Mouse (Mus musculus) embryonic stem cell, embryonic (primary cell): ENCODE measurements around the gene Pa2g4.

ENCODE experiments used
- CTCF ChIA-PET, 4 experiments: fragments of 300-600 bp in 2 of 4; fragments of 350-600 bp in 2 of 4; sonication (Branson Sonifier 250); formaldehyde crosslinking; loops; one replicate each; lab custom pipeline; 2022; ENCODE audit warnings: inconsistent platforms in 2 of 4; lab: Charles Lee
- POLR2A ChIA-PET, 4 experiments: fragments of 300-600 bp in 2 of 4; fragments of 350-600 bp in 2 of 4; sonication (Branson Sonifier 250); formaldehyde crosslinking; loops; one replicate each; lab custom pipeline; 2022; ENCODE audit warnings: antibody characterized with exemption in 4 of 4, inconsistent platforms in 1 of 4; lab: Charles Lee

Pa2g4 gene

GRCm38 (mm10) chr10:128555567-128555966 is 10.2 kb downstream of the Pa2g4 start:
- POLR2A ChIA-PET: interaction anchor here in 3 of 4 experiments (0.6 to 12.1 kb wide), 16 partner anchors 8 to 139 kb away, joined by 3 to 250 read pairs (median 4); partner anchors contain the start of genes Pa2g4 (in 3 of the 3), Zc3h10 (in 3 of the 3), Esyt1 (in 2 of the 3) and Myl6b (in 1 of the 3)
- CTCF ChIA-PET: interaction anchor here in 2 of 4 experiments (0.6 to 1.4 kb wide), 4 partner anchors 35 to 888 kb away, joined by 3 to 4 read pairs (median 3); no protein-coding TSS in a partner anchor

DNA sequence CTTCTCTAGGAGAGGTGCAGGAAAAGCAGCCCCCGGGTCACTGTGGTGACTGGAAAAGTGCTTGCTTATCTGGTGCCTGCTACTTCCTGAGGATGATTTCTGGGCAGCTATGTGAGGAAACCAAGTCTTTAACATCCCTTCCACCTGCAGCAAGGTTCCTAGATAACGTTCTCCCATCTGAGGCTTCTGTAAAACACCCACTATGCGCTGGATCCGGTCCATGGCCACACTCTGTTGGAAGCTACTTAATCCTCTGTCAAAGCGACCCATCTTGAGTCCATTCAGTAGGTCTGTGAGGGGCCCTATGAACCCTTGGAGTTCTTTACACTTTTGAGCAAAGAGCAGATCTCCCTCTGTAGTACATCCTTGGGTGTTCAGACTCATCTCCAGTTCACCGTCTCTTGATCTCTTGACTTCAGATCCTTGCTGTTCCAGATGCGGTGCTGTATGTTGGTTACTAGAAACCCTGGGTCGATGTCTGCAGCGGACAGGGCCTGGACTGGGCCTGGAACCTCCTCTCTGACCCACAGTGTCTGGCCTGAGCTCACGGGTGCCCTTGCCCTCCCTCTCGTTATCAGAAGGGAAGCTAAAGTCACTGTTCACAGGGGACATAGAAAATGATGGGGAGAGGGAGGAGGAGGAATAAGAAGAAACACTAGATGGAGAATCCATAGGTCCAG is 15.5 kb downstream of the Pa2g4 start:
- POLR2A ChIA-PET: interaction anchor here in 3 of 4 experiments (0.6 to 3.0 kb wide), 31 partner anchors 8 to 1336 kb away, joined by 3 to 46 read pairs (median 4); partner anchors contain the start of genes Pa2g4 (in 3 of the 3), Esyt1 (in 2 of the 3), Nabp2 (in 2 of the 3) and Rnf41 (in 2 of the 3)
- CTCF ChIA-PET: interaction anchor here in 2 of 4 experiments (0.6 to 1.4 kb wide), 3 partner anchors 40 to 943 kb away, joined by 3 to 5 read pairs (median 4); partner anchors contain the start of gene Erbb3 (in 1 of the 2)

DNA sequence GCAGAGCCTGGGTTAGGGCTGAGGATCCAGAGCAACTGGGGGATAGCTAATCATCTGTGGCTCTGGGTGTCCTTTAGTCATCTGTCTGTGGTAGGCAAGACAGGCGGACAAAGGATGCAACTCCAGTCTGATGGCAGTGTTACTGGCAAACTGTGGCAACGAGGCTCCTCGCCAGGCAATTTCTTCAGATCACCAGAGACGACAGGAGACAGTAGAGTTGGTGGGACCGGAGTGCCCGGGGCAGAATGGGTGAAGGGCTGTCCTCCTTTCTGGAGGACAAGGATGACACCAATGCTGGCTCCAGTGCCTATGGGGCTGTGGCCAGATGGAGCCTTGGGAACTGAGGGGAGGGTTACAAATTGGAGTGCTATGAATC is 16.1 kb downstream of the Pa2g4 start:
- CTCF ChIA-PET: interaction anchor here in 1 of 4 experiments (0.7 to 1.4 kb wide), 2 partner anchors 40 to 942 kb away, joined by 3 to 5 read pairs; partner anchors contain the start of gene Erbb3
- POLR2A ChIA-PET: interaction anchor here in 3 of 4 experiments (0.6 to 3.0 kb wide), 30 partner anchors 9 to 1335 kb away, joined by 3 to 46 read pairs (median 4); partner anchors contain the start of genes Pa2g4 (in 3 of the 3), Esyt1 (in 2 of the 3), Nabp2 (in 2 of the 3) and Rnf41 (in 2 of the 3)

- ChIA-PET POLR2A (interaction anchor here in 3 of 4 experiments (0.5 to 5.3 kb wide), 77 partner anchors 8 to 514 kb away, joined by 3 to 250 read pairs (median 8); partner anchors contain the start of genes Esyt1 (in 3 of the 3), Myl6 (in 3 of the 3), Nabp2 (in 3 of the 3) and Pa2g4 (in 3 of the 3)), CTCF (interaction anchor here in 1 of 4 experiments (0.7 to 2.1 kb wide), 2 partner anchors 24 to 942 kb away, joined by 3 to 14 read pairs; partner anchors contain the start of gene Esyt1)
Measured at GRCm38 (mm10) chr10:128548947-128549681, 16.7 kb downstream of the Pa2g4 start, which contains the start of gene Rpl41. Gene Rpl41 (minus strand): TSS chr10:128549305.

DNA sequence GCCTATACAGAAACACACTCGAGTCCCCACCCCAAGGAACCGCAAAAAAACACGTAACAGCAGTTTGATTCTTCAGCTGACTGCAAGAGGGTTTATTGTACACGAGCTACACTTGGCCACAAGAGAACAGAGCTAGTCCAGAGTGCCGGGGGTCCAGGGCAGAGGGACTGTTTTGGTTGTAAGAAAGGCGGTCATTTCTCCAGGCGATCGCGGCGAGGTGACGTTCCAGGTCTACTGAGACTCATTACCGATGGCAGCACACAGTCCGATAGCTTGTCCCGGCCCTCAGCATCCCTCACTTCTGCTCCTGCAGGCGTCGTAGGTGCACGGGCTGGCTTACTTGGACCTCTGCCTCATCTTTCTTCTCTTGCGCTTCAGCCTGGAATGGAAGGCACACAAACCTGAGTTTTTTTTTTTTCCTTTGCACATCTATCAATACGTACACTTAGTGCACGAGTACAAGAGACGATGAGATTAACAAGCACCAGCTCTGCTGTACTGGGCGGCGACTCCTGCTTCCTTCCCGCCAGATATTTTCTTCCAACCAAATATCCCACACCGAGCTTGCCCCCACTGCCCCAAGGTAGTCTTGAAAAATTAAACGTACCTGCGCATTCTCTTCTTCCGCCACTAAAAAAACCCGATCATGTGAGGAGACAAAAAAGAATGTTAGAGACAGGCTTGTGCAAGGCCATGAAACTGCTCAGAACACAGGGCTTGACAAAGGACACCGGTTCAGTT is 17.6 kb downstream of the Pa2g4 start:
- CTCF ChIA-PET: interaction anchor here in 3 of 4 experiments (0.7 to 2.8 kb wide), 19 partner anchors 8 to 365 kb away, joined by 3 to 18 read pairs (median 5); partner anchors contain the start of genes Esyt1 (in 3 of the 3), Coq10a (in 1 of the 3), Myl6 (in 1 of the 3) and Nabp2 (in 1 of the 3)
- POLR2A ChIA-PET: interaction anchor here (0.5 to 5.3 kb wide), 180 partner anchors 8 to 1259 kb away, joined by 3 to 250 read pairs (median 5); partner anchors contain the start of genes Esyt1 (in 4 of the 4), Myl6b (in 4 of the 4), Cnpy2 (in 3 of the 4) and Coq10a (in 3 of the 4)

- POLR2A ChIA-PET: interaction anchor here (0.6 to 5.3 kb wide), 211 partner anchors 8 to 1258 kb away, joined by 3 to 250 read pairs (median 5); partner anchors contain the start of genes Esyt1 (in 4 of the 4), Myl6b (in 4 of the 4), Pa2g4 (in 4 of the 4) and Cnpy2 (in 3 of the 4)
- CTCF ChIA-PET: interaction anchor here in 3 of 4 experiments (0.5 to 2.8 kb wide), 22 partner anchors 9 to 366 kb away, joined by 3 to 18 read pairs (median 5); partner anchors contain the start of genes Esyt1 (in 3 of the 3), Coq10a (in 1 of the 3), Myl6 (in 1 of the 3) and Nabp2 (in 1 of the 3)
Measured at GRCm38 (mm10) chr10:128547361-128548032, 18.3 kb downstream of the Pa2g4 start, which contains the start of gene Zc3h10. Gene Zc3h10 (minus strand): TSS chr10:128547774.

DNA sequence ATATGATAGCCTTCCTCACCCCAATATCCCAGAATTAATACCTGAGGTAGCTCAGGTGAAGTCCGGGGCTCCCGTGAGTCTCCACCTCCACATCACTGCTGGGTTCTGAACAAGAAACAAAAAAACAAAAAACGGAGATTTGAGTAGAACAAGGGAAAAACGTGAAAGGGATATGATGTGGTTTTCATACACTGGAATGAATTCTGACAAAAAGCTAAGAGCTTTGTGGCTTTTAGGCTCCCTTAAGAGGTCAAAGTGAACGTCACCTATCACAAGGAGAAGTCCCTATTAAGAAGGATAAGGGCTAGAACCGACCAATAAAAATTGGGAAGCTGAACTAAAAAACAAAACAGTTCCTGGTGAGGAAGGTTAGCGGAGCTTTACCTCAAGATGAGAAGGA is 19.0 kb downstream of the Pa2g4 start:
- CTCF ChIA-PET: interaction anchor here in 3 of 4 experiments (0.9 to 2.8 kb wide), 20 partner anchors 10 to 366 kb away, joined by 3 to 18 read pairs (median 5); partner anchors contain the start of genes Esyt1 (in 3 of the 3), Coq10a (in 1 of the 3), Myl6 (in 1 of the 3) and Myl6b (in 1 of the 3)
- POLR2A ChIA-PET: interaction anchor here in 3 of 4 experiments (0.6 to 5.3 kb wide), 92 partner anchors 7 to 940 kb away, joined by 3 to 250 read pairs (median 7); partner anchors contain the start of genes Esyt1 (in 3 of the 3), Myl6b (in 3 of the 3), Coq10a (in 2 of the 3) and Cs (in 2 of the 3)

- CTCF ChIA-PET: interaction anchor here (0.6 to 2.8 kb wide), 19 partner anchors 10 to 188 kb away, joined by 3 to 18 read pairs (median 5); partner anchors contain the start of genes Esyt1 (in 2 of the 4), Coq10a (in 1 of the 4), Myl6 (in 1 of the 4) and Myl6b (in 1 of the 4)
- POLR2A ChIA-PET: interaction anchor here in 3 of 4 experiments (0.6 to 5.3 kb wide), 65 partner anchors 7 to 508 kb away, joined by 3 to 250 read pairs (median 8); partner anchors contain the start of genes Esyt1 (in 3 of the 3), Myl6b (in 3 of the 3), Myl6 (in 2 of the 3) and Nabp2 (in 2 of the 3)
Measured at GRCm38 (mm10) chr10:128546361-128546760, 19.4 kb downstream of the Pa2g4 start.

- CTCF ChIA-PET: interaction anchor here (0.5 to 2.8 kb wide), 13 partner anchors 10 to 244 kb away, joined by 3 to 18 read pairs (median 4); partner anchors contain the start of genes Myl6b (in 1 of the 4), Nabp2 (in 1 of the 4), Pa2g4 (in 1 of the 4) and Rnf41 (in 1 of the 4)
Measured at GRCm38 (mm10) chr10:128545570-128545898, 20.3 kb downstream of the Pa2g4 start.

DNA sequence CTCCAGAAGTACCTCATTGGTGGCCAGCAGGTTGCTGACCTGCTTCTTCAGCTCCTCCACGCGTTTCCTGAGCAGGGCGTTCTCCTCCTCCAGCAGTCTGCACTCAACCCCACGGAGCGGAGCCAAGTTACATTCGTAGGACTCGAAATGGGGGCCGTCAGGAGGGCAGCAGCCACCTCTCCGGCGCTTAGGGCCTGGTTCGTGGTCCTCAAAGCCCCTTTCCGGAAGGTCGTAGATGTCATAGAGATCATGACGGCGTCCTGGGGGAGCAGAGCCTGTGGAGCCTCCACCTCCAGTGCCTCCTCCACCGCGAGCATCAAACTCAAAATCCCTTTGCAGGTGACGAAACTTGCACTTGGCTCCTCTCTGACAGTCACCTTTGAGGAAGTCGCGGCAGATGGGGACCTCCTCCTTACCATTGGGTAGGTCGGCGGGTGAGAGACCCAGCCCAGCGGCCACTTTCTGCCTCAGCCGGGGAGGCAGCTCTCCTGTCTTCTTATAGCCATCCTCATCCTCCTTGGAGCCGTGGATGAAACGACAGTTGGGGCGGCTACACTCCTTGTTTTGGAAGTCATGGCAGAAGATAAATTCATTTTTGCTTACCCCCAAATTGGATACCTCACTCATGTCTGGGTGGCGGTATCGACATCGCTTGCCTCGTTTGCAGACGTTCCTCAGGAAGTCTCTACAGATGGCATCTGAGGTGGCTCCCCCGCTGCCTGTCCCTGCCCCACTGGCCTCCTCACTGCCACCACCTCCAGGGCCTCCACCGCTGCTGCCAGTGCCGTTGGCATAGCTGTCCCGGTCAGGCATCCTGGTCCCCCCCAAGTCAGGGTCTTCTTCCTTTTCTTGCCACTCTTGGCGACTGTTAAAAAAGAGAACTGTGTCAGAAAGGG is 20.9 kb downstream of the Pa2g4 start:
- POLR2A ChIA-PET: interaction anchor here in 3 of 4 experiments (0.5 to 5.3 kb wide), 27 partner anchors 9 to 480 kb away, joined by 3 to 250 read pairs (median 10); partner anchors contain the start of genes Esyt1 (in 3 of the 3), Pa2g4 (in 2 of the 3), Myl6 (in 1 of the 3) and Myl6b (in 1 of the 3)
- CTCF ChIA-PET: interaction anchor here in 2 of 4 experiments (0.5 to 2.8 kb wide), 8 partner anchors 10 to 244 kb away, joined by 3 to 18 read pairs (median 4); partner anchors contain the start of genes Nabp2 (in 1 of the 2), Pa2g4 (in 1 of the 2) and Rnf41 (in 1 of the 2)

More at GRCm38 (mm10) chr10:128545570-128545898, 20.3 kb downstream of the Pa2g4 start:
- POLR2A ChIA-PET: interaction anchor here in 3 of 4 experiments (0.5 to 5.3 kb wide), 30 partner anchors 10 to 481 kb away, joined by 3 to 250 read pairs (median 8); partner anchors contain the start of genes Esyt1 (in 3 of the 3), Myl6b (in 2 of the 3), Pa2g4 (in 2 of the 3) and Pan2 (in 2 of the 3)

GRCm38 (mm10) chr10:128544151-128544657 is 21.6 kb downstream of the Pa2g4 start:
- ChIA-PET POLR2A (interaction anchor here in 3 of 4 experiments (0.6 to 5.3 kb wide), 13 partner anchors 8 to 174 kb away, joined by 3 to 250 read pairs (median 52); partner anchors contain the start of genes Esyt1 (in 3 of the 3), Pa2g4 (in 2 of the 3) and Myl6 (in 1 of the 3)), CTCF (no interaction called here)

DNA sequence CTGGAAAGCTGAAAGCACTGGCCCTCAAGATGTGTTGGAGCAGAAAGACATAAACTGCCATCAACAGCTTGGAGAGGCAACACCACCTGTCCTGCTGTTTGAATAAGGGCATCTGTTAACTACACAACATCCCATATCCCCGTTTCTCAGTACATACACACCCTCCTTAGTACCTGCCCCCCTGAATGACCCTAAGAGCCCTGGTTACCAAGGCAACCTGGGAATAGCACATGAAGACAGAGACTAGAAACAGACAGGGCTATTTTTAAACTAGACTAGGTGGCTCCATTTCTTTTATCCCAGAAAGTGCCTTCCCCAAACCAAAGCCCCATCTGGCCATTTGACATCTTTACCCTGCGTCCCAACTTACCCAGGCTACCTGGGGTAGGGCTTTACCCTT is 22.7 kb downstream of the Pa2g4 start:
- CTCF ChIA-PET: no interaction called here
- POLR2A ChIA-PET: interaction anchor here in 2 of 4 experiments (0.8 to 3.5 kb wide), 4 partner anchors 17 to 81 kb away, joined by 3 to 19 read pairs (median 4); partner anchors contain the start of gene Esyt1 (in 2 of the 2)

GRCm38 (mm10) chr10:128538340-128538870 is 27.4 kb downstream of the Pa2g4 start:
- POLR2A ChIA-PET: interaction anchor here in 3 of 4 experiments (0.7 to 4.8 kb wide), 7 partner anchors 9 to 168 kb away, joined by 3 to 44 read pairs (median 6); partner anchors contain the start of genes Esyt1 (in 2 of the 3), Zc3h10 (in 2 of the 3), Nabp2 (in 1 of the 3) and Pa2g4 (in 1 of the 3)

More at GRCm38 (mm10) chr10:128538340-128538870, 27.4 kb downstream of the Pa2g4 start:
- CTCF ChIA-PET: interaction anchor here in 3 of 4 experiments (0.6 to 4.3 kb wide), 4 partner anchors 13 to 255 kb away, joined by 3 to 27 read pairs (median 4); partner anchors contain the start of gene Esyt1 (in 1 of the 3)
